Mouse (Mus musculus) central nervous system, embryonic 14 days (tissue): ENCODE results near the gene Ubd. TPM values are rescaled to one million over a fixed set of nuclear protein-coding genes. Genes with fewer than 3 reads are reported as not detected.

Experiments
- polyA plus RNA-seq: library from polyadenylated mRNA; depleted of rRNA; stranded (reverse); fragments of >200 nt; gene quantifications from 2 replicates; pipeline ENCODE4 v1.2.3, GENCODE M21; 2012; rRNA removed

The Ubd gene
- 0.15 and 0.41 TPM in 2 replicates for polyA plus RNA-seq

DNA sequence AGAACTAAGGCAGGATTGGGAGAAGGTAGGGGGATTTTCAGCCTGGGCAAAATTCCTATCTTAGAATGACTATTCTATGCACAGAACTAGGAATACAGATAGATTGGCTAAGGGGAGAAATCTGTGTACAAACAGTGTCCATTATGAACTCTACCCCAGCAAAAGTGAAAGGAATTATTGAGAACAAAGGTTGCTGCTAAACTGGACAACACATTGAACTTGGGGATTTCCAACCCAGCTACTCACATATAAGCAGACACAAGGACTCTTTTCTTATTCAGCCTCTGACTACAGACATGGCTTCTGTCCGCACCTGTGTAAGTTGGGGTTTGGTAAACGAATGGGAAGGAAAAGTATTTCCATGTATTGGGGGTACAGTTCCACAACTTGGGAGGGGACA lies at the start of gene Ubd:
Gene Ubd, plus strand, starts transcription at position 237 of the 400 bp plus-strand sequence.

GRCm38 (mm10) chr17:37161394-37161793 lies 32.3 kb upstream of the Ubd start, which contains the start of gene Olfr93:
Olfr93 (minus strand) TSS chr17:37161494.

GRCm38 (mm10) chr17:37200894-37201293 lies 7.2 kb downstream of the Ubd start, which contains the start of gene Olfr94:
Olfr94 (minus strand) TSS chr17:37200994.

DNA sequence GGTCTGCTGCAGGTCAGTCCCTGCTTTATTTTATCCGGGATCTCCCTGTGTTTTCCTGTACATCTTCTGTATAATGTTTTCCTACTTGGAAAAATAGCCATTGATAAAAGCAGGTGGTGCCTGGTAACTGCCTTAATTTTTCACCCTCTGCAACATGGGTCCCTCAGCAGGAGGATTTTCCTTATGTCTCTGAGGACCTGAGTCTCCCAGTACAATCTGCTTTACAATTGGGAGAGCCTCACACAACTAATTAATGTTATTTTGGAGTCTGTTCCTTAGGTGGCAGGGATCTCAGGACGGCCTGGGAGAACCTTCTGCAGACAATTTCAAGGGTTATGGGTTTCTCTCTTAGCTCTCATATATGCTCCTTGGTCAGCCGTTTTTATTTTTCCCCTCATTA lies 19.3 kb downstream of the Ubd start, which contains the start of gene Olfr95:
Gene Olfr95, minus strand, starts transcription at position 101 of the 400 bp plus-strand sequence.

GRCm38 (mm10) chr17:37219846-37220245 lies 26.2 kb downstream of the Ubd start, which contains the start of gene Olfr96:
Olfr96 (plus strand) TSS chr17:37220146.

GRCm38 (mm10) chr17:37237230-37237629 lies 43.5 kb downstream of the Ubd start, which contains the start of gene Olfr97:
Olfr97 (minus strand) TSS chr17:37237330.

Other genes with a start within 250 kb of the Ubd start
- gene Ppp1r11, start 242.2 kb upstream of the Ubd start, polyA plus RNA-seq: 163 and 175 TPM in 2 replicates
- 59.2 and 62.7 TPM in 2 replicates for gene Znrd1, start 235.3 kb upstream of the Ubd start, polyA plus RNA-seq
- 4.9 and 5.0 TPM in 2 replicates for gene Znrd1as, start 235.3 kb upstream of the Ubd start, polyA plus RNA-seq
- 1.4 and 2.1 TPM in 2 replicates for gene 2410137M14Rik, start 212.7 kb upstream of the Ubd start, polyA plus RNA-seq
- 14.7 and 16.0 TPM in 2 replicates for gene H2-M5, start 204.4 kb upstream of the Ubd start, polyA plus RNA-seq
- 401 and 458 TPM in 2 replicates for gene Zfp57, start 192.7 kb upstream of the Ubd start, polyA plus RNA-seq
- 0.04 and 0.11 TPM in 2 replicates for gene Mog, start 170.5 kb upstream of the Ubd start, polyA plus RNA-seq
- gene Gabbr1, start 147.9 kb upstream of the Ubd start, polyA plus RNA-seq: 205 and 209 TPM in 2 replicates
- not detected in 2 replicates for gene Olfr90, start 105.4 kb upstream of the Ubd start, polyA plus RNA-seq
- gene Olfr91, start 95.6 kb upstream of the Ubd start, polyA plus RNA-seq: not detected in 2 replicates
- gene Olfr92, start 73.8 kb upstream of the Ubd start, polyA plus RNA-seq: not detected in 2 replicates
- gene Olfr93, start 32.4 kb upstream of the Ubd start, polyA plus RNA-seq: not detected in 2 replicates
- gene Olfr94, start 7.1 kb downstream of the Ubd start, polyA plus RNA-seq: 0.04 TPM in 1 of 2 replicates, not detected in the other
- 0.01 TPM in 1 of 2 replicates, not detected in the other for gene Olfr95, start 19.2 kb downstream of the Ubd start, polyA plus RNA-seq
- gene Olfr96, start 26.3 kb downstream of the Ubd start, polyA plus RNA-seq: not detected in 2 replicates
- gene Olfr97, start 43.4 kb downstream of the Ubd start, polyA plus RNA-seq: not detected in 2 replicates
- gene Olfr98, start 69.9 kb downstream of the Ubd start, polyA plus RNA-seq: not detected in 2 replicates
- 0.74 and 0.78 TPM in 2 replicates for gene H2-M3, start 76.3 kb downstream of the Ubd start, polyA plus RNA-seq
- gene Olfr99, start 89.6 kb downstream of the Ubd start, polyA plus RNA-seq: not detected in 2 replicates
- gene Olfr101, start 110.4 kb downstream of the Ubd start, polyA plus RNA-seq: not detected in 2 replicates
- not detected in 2 replicates for gene Olfr102, start 123.2 kb downstream of the Ubd start, polyA plus RNA-seq
- not detected in 2 replicates for gene Olfr103, start 145.8 kb downstream of the Ubd start, polyA plus RNA-seq
- gene Olfr104-ps, start 165.7 kb downstream of the Ubd start, polyA plus RNA-seq: not detected in 2 replicates
- not detected in 2 replicates for gene Olfr105-ps, start 185.1 kb downstream of the Ubd start, polyA plus RNA-seq
- gene Olfr106-ps, start 196.5 kb downstream of the Ubd start, polyA plus RNA-seq: not detected in 2 replicates
- gene Olfr107, start 205.3 kb downstream of the Ubd start, polyA plus RNA-seq: not detected in 2 replicates